Mouse (Mus musculus): Measurements from ENCODE around the gene Espn.

Espn gene

GRCm38 (mm10) chr4:152151966-152152544, at the start of gene Espn:
TSS of gene Espn (minus strand) at chr4:152152371.
- DNase-seq (ENCODE audit: low read depth, low spot score) = no peak

DNA sequence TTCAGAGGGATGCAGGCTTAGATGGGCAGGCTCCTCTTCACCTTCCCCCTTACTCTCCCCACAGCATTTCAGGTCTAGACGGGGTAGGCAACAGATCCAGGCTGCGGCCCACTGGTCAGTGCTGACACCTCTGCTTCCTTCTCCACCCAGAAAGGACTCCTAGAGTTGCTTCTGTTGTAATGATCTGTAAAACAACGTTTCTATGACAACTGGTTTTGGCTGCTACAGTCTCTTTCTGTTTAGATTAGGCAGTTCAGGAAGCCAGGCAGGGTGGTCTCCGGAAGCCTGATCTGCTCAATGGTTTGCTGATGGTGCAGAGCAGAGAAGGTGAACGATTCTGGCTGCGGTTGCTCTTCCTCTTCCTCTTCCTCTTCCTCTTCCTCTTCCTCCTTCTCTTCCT, 49.3 kb upstream of the Espn start:
- DNase-seq (ENCODE audit: low read depth, low spot score) = no peak

- no peak for DNase-seq (ENCODE audit: low read depth, low spot score)
Observed at GRCm38 (mm10) chr4:152199617-152200016, 47.4 kb upstream of the Espn start.

GRCm38 (mm10) chr4:152197545-152197944, 45.4 kb upstream of the Espn start:
- no peak for DNase-seq (ENCODE audit: low read depth, low spot score)

- no peak for DNase-seq (ENCODE audit: low read depth, low spot score)
Observed at GRCm38 (mm10) chr4:152196276-152196675, 44.1 kb upstream of the Espn start.

DNA sequence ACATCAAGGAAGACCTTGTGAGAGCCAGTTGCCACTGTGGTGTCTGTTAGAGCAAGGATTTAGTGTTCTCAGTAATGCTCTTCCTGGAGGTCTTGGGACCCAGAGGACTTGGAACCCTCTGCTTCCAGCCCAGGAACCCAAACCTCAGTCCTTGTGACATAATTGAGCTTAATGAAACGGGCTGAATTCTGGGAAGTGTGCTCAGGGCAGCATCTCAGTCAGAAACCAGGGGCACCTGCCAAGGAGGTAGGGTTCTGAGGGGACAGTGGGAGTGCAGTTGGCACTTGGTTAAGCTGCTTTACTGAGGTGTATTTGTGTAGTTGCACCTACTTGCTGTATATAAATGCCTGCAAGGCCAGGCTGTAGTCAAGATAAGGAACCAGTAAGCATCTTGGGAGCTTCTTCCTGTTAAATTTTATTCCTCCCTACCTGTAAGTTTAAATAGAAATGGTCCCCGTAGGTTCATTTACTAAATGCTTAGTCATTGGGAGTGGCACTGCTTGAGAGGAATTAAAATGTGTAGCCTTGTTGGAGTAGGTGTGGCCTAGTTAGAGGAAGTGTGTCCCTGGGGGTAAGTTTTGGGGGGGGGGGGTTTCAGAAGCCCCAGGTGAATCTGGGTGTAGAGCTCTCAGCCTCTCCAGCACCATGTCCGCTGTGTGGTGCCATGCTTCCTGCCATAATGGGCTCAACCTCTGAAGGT, 42.5 kb upstream of the Espn start:
- DNase-seq (ENCODE audit: low read depth, low spot score) = no peak

DNA sequence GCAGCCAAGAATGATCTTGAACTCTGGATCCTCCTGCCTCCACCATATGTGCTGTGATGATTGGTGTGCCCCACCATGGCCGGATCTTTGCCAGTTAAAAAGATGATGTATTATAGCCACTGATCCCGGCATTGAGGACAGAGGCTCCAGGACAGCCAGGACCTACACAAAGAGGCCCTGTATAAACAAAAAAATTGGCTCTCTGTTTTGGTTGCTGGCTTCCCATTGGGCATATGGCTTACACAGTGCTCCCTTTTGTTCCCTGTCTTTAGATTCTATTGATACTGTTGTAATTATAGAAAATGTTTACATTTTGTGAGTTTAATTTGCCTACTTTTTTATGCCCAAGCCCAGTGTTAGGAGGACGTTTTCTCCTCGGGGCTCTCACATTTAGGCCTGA, 40.4 kb upstream of the Espn start:
- no peak for DNase-seq (ENCODE audit: low read depth, low spot score)

GRCm38 (mm10) chr4:152190701-152191100, 38.5 kb upstream of the Espn start:
- DNase-seq (ENCODE audit: low read depth, low spot score) = no peak

DNA sequence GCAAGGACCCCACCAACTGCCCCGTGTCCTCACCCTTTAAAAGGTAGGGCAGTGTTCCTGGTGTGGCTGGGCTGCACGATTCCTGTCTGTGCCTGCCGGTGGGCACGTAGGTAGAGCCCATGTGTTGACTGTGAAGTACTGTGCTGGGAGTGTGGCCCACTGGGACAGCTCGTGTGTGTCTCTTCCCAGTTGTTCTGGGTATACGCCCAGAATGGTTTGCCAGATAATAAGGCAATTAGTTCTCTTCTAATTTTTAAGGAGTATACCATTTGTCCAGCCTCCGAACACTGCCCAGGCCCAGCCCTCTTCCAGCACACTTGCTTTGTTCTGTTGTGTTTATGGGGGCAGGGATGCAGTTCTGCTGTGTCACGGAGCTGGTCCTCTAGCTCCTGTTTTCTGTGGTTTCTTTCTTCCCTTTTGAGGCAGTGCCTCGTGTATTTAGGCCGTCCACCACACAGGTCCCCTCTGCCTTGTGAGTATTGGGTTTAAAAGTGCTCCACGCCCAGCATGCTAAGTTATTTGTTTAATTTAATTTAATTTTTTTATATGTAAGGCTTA, 38.0 kb upstream of the Espn start:
- DNase-seq (ENCODE audit: low read depth, low spot score) = no peak

DNA sequence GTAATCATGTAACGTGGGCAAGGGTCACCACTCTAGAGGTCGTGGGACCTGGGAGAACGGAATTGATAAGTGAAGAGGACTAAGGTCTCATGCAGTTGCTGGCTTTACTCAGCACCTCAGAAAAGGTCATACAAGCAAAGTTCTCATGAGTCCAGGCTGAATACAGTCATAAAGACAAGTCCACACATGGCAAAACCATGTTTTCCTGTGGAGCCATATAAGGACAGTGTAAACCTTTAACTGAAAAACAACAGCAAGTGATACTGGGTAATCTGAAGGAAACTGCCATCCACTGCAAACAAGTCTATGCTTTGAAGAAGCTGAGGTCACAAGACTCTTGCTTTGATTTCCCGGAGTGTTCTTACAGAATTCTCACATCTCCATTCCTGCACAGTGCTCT, 37.5 kb upstream of the Espn start:
- DNase-seq (ENCODE audit: low read depth, low spot score) = no peak

GRCm38 (mm10) chr4:152189071-152189470, 36.9 kb upstream of the Espn start:
- no peak for DNase-seq (ENCODE audit: low read depth, low spot score)

DNA sequence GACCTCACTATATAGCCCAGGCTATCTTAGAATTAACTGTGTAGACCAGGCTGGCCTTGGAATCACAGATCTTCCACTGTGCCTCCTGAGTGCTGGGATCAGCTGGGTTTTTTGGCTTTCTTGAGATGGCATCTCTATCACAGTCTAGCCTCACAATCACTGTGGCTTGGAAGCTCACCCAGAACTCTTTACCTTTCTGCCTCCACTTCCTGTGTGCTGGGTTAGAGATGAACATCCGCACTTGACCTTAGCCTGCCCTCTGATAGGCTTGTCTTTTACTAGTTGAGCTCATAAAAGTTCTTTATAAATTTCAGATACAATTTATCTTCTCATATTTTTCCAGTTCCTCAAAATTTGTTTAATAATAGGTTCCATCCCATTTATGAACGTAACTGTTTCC, 36.5 kb upstream of the Espn start:
- DNase-seq (ENCODE audit: low read depth, low spot score) = no peak

DNA sequence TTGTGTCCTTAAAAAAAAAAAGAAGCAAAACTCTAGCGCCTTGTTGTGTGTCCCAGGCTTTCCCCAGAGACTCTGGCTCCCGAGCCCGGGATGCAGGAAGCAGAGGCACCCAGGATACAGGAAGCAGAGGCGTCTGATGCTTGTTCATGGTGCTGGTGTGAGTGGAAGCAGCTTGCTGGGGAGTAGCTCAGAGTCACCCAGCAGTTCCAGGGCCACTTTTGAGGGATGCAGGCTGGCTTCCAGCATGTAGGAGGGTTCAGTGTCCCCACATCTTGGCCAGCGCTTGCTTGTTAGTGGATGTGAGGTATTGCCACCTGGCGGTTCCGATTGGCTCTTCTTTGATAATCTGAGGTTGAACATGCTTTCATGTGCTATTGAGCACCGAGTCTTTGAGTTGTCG, 35.0 kb upstream of the Espn start:
- no peak for DNase-seq (ENCODE audit: low read depth, low spot score)

DNA sequence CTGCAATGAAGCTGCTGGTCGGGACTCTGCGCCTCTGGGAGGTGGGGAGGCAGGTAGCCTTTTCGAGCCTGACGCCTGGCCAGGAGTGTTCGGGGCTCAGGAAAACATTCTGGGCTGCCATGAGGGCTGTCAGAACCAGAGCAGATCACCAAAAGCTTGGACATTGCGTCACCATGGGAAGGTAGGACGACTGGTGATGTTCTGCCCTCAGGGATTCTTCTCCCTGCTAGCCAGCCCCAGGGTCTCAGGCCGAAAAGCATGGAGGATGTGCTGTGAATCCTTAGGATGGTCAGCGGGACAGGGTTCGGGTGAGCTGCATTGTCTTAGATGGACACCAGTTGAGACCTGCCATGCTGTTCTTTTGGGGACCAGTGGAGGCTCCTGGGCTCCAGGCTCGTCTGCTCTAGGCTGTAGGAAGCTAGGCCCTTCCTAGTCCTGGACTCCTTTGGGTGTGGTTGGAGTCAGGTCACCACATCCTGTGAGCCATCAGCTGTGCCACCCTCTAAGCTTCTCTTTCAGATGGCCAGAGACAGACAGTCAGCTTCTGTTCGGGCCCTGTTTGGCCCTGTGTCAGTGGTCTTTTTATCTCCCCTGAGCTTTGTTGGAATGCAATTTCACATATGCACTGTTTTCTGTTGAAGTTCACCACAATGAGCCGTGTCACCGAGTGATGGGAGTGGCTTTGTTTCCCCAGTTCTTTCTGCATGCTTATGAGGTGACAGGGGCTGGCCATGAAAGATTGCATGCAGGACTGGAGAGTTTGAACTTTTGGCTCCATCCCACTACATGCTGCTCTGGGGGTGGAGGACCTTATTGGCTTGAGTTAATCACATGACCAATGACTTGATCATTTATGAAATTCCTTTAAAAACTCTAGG, 34.3 kb upstream of the Espn start:
- DNase-seq (ENCODE audit: low read depth, low spot score) = no peak

- no peak for DNase-seq (ENCODE audit: low read depth, low spot score)
Observed at GRCm38 (mm10) chr4:152185510-152186204, 33.5 kb upstream of the Espn start.

GRCm38 (mm10) chr4:152185137-152185509, 33.0 kb upstream of the Espn start:
- DNase-seq (ENCODE audit: low read depth, low spot score) = no peak

DNA sequence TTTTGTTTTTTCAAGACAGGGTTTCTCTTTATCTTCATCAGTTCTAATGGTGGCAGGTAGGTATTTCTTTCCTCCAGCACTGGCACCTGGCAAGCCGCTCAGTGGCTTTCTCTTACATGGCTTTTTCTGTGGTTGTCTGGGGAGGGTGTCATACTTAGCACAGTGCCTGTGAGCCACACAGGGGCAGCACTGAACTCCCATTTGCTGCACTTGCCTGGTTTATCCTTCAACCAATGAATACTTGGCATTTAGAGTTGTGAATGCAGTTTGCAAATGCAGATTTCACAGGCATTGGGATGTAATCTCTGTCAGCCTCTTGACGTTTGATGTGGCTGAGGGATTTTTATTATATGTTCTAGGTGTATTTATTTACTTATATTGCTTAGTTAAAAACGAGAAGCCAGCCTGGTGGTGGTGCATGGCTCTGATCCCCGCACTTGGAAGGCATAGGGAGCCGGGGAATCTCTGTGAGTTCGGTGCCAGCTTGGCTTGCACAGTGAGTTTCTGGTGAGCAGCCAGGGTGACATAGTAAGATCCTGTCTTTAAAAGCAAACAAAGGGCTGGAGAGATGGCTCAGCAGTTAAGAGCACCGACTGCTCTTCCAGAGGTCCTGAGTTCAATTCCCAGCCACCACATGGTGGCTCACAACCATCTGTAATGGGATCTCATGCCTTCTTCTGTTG, 32.3 kb upstream of the Espn start:
- no peak for DNase-seq (ENCODE audit: low read depth, low spot score)

DNA sequence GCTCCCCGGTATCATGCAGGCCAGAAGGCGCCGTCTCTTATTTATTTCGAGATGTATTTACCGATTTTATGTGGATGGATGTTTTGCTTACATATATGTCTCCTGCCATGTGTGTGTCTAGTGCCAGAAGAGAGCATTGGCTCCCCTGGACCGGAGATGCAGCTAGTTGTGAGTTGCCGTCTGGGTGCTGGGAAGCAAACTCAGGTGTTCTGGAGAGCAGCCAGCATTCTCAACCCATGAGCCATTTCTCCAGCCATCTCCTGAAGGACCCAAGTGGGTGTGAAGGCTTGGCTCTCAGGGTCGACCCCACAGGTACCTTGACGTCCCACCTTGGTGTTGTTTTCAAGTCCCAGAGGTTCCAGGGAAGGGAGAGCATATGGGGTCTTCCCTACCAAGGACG, 30.0 kb upstream of the Espn start:
- DNase-seq (ENCODE audit: low read depth, low spot score) = no peak

DNA sequence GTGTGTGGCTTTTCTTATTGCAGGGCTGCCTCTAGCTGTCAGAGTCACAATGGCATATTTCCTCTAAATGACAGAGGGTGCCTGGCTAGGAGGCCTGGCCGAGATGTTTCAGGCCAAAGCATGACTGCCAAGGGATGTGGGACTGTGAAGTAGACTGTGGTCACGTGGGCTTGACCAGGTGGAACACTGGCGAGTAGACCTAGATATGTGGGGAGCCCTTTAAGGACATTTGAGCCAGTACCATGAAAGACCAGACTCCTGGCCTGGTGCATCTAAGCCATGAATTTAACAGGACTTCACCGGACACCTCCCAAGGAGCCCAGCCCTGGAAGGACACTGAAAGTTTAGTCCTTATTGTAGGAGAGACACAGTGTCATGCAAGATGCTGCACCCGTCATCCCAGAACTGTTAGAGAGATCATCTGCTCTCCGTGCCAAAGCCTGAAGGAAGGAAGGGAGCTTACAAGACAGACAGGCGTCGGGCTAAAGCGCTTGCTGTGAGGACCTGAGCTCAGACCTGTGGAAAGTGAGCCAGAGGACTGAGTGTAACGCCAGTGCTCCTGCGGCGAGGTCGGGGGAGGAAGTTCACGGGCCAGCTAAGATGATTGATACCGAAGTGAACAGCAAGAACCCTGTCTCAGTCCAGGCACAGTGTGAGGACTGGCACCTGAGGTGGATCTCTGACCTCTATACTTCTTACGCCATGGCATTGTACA, 27.9 kb upstream of the Espn start:
- DNase-seq (ENCODE audit: low read depth, low spot score) = no peak

- DNase-seq (ENCODE audit: low read depth, low spot score) = no peak
Observed at GRCm38 (mm10) chr4:152178916-152179705, 26.9 kb upstream of the Espn start.
